Mouse (Mus musculus) lung, postnatal 0 days (tissue): Measurements from ENCODE around the gene Syt10.

Experiments used
- CTCF ChIP-seq: IDR thresholded peaks from 2 replicates; pipeline ENCODE4 v1.5.1; 2016; ENCODE audit warnings: antibody characterized with exemption, mild to moderate bottlenecking
- EP300 ChIP-seq: IDR thresholded peaks from 2 replicates; pipeline ENCODE4 v1.6.1; 2016; ENCODE audit warnings: antibody characterized with exemption, mild to moderate bottlenecking, control low read depth

DNA sequence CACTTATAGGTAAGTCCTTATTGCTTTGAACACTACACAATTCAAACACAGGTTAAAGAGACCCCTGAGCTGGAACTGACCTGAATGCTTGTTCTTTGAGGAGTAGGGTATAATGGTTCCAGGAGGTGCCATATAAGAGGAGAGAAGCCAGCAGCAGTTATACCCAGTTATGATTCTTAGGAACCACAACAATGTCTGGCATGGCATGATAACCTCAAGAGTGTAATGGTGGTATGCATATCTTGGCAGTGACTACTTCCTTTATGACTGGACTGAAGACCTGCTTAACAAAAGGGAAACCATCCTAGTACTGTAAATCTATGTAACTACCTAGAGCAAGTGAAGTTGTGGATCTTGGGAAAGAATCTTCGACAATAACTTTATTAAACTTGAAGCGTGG is 42.1 kb upstream of the Syt10 start:
- TF ChIP-seq CTCF (no peak), EP300 (no peak)
